Mouse (Mus musculus) adrenal gland, postnatal 10 days (tissue): ENCODE data around the gene Cox17. TPM values are rescaled to one million over a fixed set of nuclear protein-coding genes. Genes with fewer than 3 reads are reported as not detected.
"Not testable (repeated sequence)": the region's sequence is repeated elsewhere in the genome, so short reads cannot be mapped to it uniquely, and the experiment has no call there.

Source experiments
- DNase-seq: peaks from one replicate; pipeline ENCODE4 v3.0.0; 2021; ENCODE audit warnings: mixed read lengths
- long read RNA-seq, 2 experiments: library from polyadenylated mRNA; stranded (forward); transcript quantifications; one replicate each; pipeline ENCODE4 v2.0.0; 2021
- total RNA-seq, 2 experiments: library from RNA; stranded (reverse); gene quantifications; 2 replicates each; pipeline ENCODE4 v1.2.3; 2021

The Cox17 gene
- total RNA-seq, result 100 to 1,000 TPM; 385 to 411 TPM
- long read RNA-seq, experiment 1, transcript Cox17-204 (2 exons, 2,396 nt), result minor isoform, 144 of 624 reads
- long read RNA-seq, experiment 1, transcript Cox17-201 (3 exons, 444 nt), result major isoform, 462 of 624 reads
- long read RNA-seq, experiment 1, partial matches to known transcripts, result 1 of 624 reads
- long read RNA-seq, experiment 1, other reads (novel, unspliced or antisense), result 17 of 624 reads
- long read RNA-seq, experiment 2, transcript Cox17-204 (2 exons, 2,396 nt), result minor isoform, 39 of 456 reads
- long read RNA-seq, experiment 2, transcript Cox17-201 (3 exons, 444 nt), result major isoform, 401 of 456 reads
- long read RNA-seq, experiment 2, partial matches to known transcripts, result 0 of 456 reads
- long read RNA-seq, experiment 2, other reads (novel, unspliced or antisense), result 15 of 456 reads

- DNase-seq, result peak; percentile 93
Measured at GRCm38 (mm10) chr16:38346529-38347325, at the start of gene Cox17, which contains the start of gene Gm21987. Gene Cox17, plus strand, starts transcription at chr16:38346991. Gene Gm21987, plus strand, starts transcription at chr16:38347040.

- DNase-seq, result no peak
Measured at GRCm38 (mm10) chr16:38298410-38298809, 48.4 kb upstream of the Cox17 start.

- DNase-seq, result no peak
Measured at GRCm38 (mm10) chr16:38302367-38302766, 44.4 kb upstream of the Cox17 start.

- peak; percentile 66 for DNase-seq
Measured at GRCm38 (mm10) chr16:38304460-38305194, 42.2 kb upstream of the Cox17 start.

GRCm38 (mm10) chr16:38306571-38307220, 40.1 kb upstream of the Cox17 start:
- peak; percentile 38 for DNase-seq

GRCm38 (mm10) chr16:38307221-38307605, 39.6 kb upstream of the Cox17 start:
- DNase-seq, result no peak

- no peak for DNase-seq
Measured at GRCm38 (mm10) chr16:38307651-38308050, 39.1 kb upstream of the Cox17 start.

- DNase-seq, result no peak
Measured at GRCm38 (mm10) chr16:38308195-38308594, 38.6 kb upstream of the Cox17 start.

GRCm38 (mm10) chr16:38318492-38318891, 28.3 kb upstream of the Cox17 start:
- no peak for DNase-seq

GRCm38 (mm10) chr16:38319087-38319486, 27.7 kb upstream of the Cox17 start:
- no peak for DNase-seq

GRCm38 (mm10) chr16:38321452-38321935, 25.3 kb upstream of the Cox17 start:
- peak; percentile 55 for DNase-seq

GRCm38 (mm10) chr16:38324311-38324710, 22.5 kb upstream of the Cox17 start:
- DNase-seq, result no peak

- no peak for DNase-seq
Measured at GRCm38 (mm10) chr16:38326778-38327397, 19.9 kb upstream of the Cox17 start.

GRCm38 (mm10) chr16:38329340-38329739, 17.5 kb upstream of the Cox17 start:
- DNase-seq, result no peak

GRCm38 (mm10) chr16:38334431-38334830, 12.4 kb upstream of the Cox17 start:
- DNase-seq, result no peak

GRCm38 (mm10) chr16:38338077-38338476, 8.7 kb upstream of the Cox17 start:
- DNase-seq, result not testable (repeated sequence)

- peak; percentile 85 for DNase-seq
Measured at GRCm38 (mm10) chr16:38341396-38342324, 5.1 kb upstream of the Cox17 start, which contains the start of gene Maats1. Gene Maats1, minus strand, starts transcription at chr16:38342143.

- no peak for DNase-seq
Measured at GRCm38 (mm10) chr16:38344941-38345725, 1.7 kb upstream of the Cox17 start.

GRCm38 (mm10) chr16:38347588-38347987, 797 bp downstream of the Cox17 start:
- no peak for DNase-seq
